Mouse (Mus musculus): ENCODE data around the gene Ctsk.
"Not testable (repeated sequence)": the region's sequence is repeated elsewhere in the genome, so short reads cannot be mapped to it uniquely, and the experiment has no call there.

Gene Ctsk

GRCm38 (mm10) chr3:95526111-95526510 lies 27.1 kb downstream of the Ctsk start:
- DNase-seq: no peak

- no peak for DNase-seq
Measured at GRCm38 (mm10) chr3:95526622-95527211, 27.7 kb downstream of the Ctsk start, which contains the start of gene Ctss. TSS of gene Ctss (plus strand) at chr3:95526786.

- no peak for DNase-seq
Measured at GRCm38 (mm10) chr3:95529814-95530213, 30.8 kb downstream of the Ctsk start.

GRCm38 (mm10) chr3:95531025-95531424 lies 32.0 kb downstream of the Ctsk start:
- DNase-seq: no peak

- DNase-seq: no peak
Measured at GRCm38 (mm10) chr3:95533364-95533763, 34.3 kb downstream of the Ctsk start.

GRCm38 (mm10) chr3:95534927-95535326 lies 35.9 kb downstream of the Ctsk start:
- no peak for DNase-seq

GRCm38 (mm10) chr3:95538936-95539335 lies 39.9 kb downstream of the Ctsk start:
- no peak for DNase-seq

- DNase-seq: no peak
Measured at GRCm38 (mm10) chr3:95539837-95540236, 40.8 kb downstream of the Ctsk start.

- DNase-seq: not testable (repeated sequence)
Measured at GRCm38 (mm10) chr3:95541186-95541585, 42.1 kb downstream of the Ctsk start.

GRCm38 (mm10) chr3:95542171-95542570 lies 43.1 kb downstream of the Ctsk start:
- DNase-seq: no peak

- DNase-seq: no peak
Measured at GRCm38 (mm10) chr3:95542981-95543380, 43.9 kb downstream of the Ctsk start.

GRCm38 (mm10) chr3:95550176-95550575 lies 51.1 kb downstream of the Ctsk start:
- no peak for DNase-seq

- no peak for DNase-seq
Measured at GRCm38 (mm10) chr3:95553986-95554385, 54.9 kb downstream of the Ctsk start.

Measured in cerebellum, postnatal 10 days (tissue).